Mouse (Mus musculus) retina, postnatal 1 day (tissue): Measurements from ENCODE around the gene Pole4.

Experiments used
- DNase-seq: peaks from one replicate; pipeline ENCODE4 v3.0.0-alpha.2; 2012

The Pole4 gene

GRCm38 (mm10) chr6:82609339-82609926, 95.7 kb downstream of the Pole4 start:
- DNase-seq, result no peak

- DNase-seq, result no peak
These were observed 96.4 kb downstream of the Pole4 start for GRCm38 (mm10) chr6:82608756-82609155.

GRCm38 (mm10) chr6:82604791-82605190, 100.4 kb downstream of the Pole4 start:
- peak; percentile 81 for DNase-seq

- peak; percentile 66 for DNase-seq
These were observed 101.5 kb downstream of the Pole4 start for GRCm38 (mm10) chr6:82603665-82604064.

GRCm38 (mm10) chr6:82603228-82603627, 101.9 kb downstream of the Pole4 start:
- no peak for DNase-seq

- peak; percentile 23 for DNase-seq
These were observed 109.6 kb downstream of the Pole4 start for GRCm38 (mm10) chr6:82595461-82596090.

- peak; percentile 59 for DNase-seq
These were observed 115.8 kb downstream of the Pole4 start for GRCm38 (mm10) chr6:82589387-82589786.

- DNase-seq, result no peak
These were observed 119.8 kb downstream of the Pole4 start for GRCm38 (mm10) chr6:82585396-82585795.

- DNase-seq, result no peak
These were observed 129.7 kb downstream of the Pole4 start for GRCm38 (mm10) chr6:82575445-82575844.
